In the genomic region with DNA sequence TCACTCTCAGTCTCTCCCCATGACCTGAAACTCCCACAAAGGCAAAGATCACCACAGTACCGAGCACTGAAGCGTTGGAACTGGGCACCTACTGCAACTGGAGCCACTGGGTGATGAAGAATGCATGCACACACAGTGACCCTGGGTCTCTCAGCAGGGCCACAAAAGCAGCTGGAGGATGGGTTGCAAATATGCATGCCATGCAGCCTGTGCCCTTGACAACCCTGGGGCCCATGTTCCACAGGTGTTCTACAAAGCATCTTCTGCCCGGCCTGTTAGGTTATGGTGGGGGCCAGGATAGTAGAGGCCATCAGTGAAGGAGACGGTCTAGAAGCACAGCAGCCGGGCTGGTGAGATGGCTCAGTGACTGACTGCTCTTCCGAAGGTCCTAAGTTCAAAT, we compare ENCODE assay signal across 14 mouse cellular contexts. TPM values are rescaled to one million over a fixed set of nuclear protein-coding genes. Genes with fewer than 3 reads are reported as not detected.
A peak's percentile ranks its signal among the peaks of the same experiment; 100 is the strongest.
DNase-seq lines count a peak whose midpoint lies in the region; TF ChIP-seq lines count a peak whose summit lies in the region.
"Had no signal": no experiment of that assay in that cellular context is flagged by ENCODE, and none has a peak within 500 bp of the region (broad histone marks: within the 10 kb centered on the region; RNA-seq: fewer than 3 reads in every experiment).

No protein-coding gene starts in this region.

- TF ChIP-seq POLR2A in small intestine, adult 2 months (IDR thresholded peaks at IDR 0.05; ENCODE audit: low read depth, low read length): no peak

- no peak for TF ChIP-seq CTCF in small intestine, adult 2 months (IDR thresholded peaks at IDR 0.05; ENCODE audit: extremely low read depth, insufficient read length, insufficient replicate concordance, low read depth, low read length)

- no peaks in the 10 kb centered on the region for H3K27me3 ChIP-seq in small intestine, adult 2 months (ENCODE audit: control insufficient read depth, insufficient read depth, low read length)
- H3K27me3 ChIP-seq: forebrain, embryonic 13.5 days; hindbrain, embryonic 12.5 days; hindbrain, embryonic 15.5 days had no signal

- H3K27ac ChIP-seq in small intestine, adult 2 months (ENCODE audit: insufficient read depth, low read depth, low read length): peak overlapping the region; percentile 90
- H3K27ac ChIP-seq: forebrain, embryonic 10.5 days; forebrain, embryonic 13.5 days; hindbrain, embryonic 12.5 days; hindbrain, embryonic 15.5 days had no signal

- WGBS in small intestine, adult 2 months: 82% methylated on average over 6 of the region's 6 CpGs

- peaks cover 56% of the 10 kb centered on the region for H3K4me1 ChIP-seq in small intestine, adult 2 months (ENCODE audit: control insufficient read depth, insufficient read depth, insufficient read length, low read length)

- DNase-seq in cerebellum, adult 8-10 months: peak; percentile 37
- DNase-seq in cerebellum, adult 18-20 months: no peak
- peak; percentile 85 for DNase-seq in heart, adult 11 months
- DNase-seq in heart, adult 18-20 months: no peak
- no peak for DNase-seq in right cerebral cortex, postnatal 4 days
- DNase-seq: adrenal gland, adult 2 months; cerebellum, adult 11 months; gastrocnemius, postnatal 14 days had no signal

- H3K36me3 ChIP-seq in small intestine, adult 2 months (ENCODE audit: control insufficient read depth, insufficient read depth, low read length): peaks cover 40% of the 10 kb centered on the region

- H3K4me3 ChIP-seq in small intestine, adult 2 months (ENCODE audit: low read depth, low read length): no peak overlapping the region
- H3K4me3 ChIP-seq: forebrain, embryonic 10.5 days; forebrain, embryonic 13.5 days; hindbrain, embryonic 12.5 days; hindbrain, embryonic 15.5 days had no signal

RNA-seq across cellular contexts. Expression of a gene that starts 4.9 kb away (rescaled TPM):
- 10 to 100 TPM; 72.0 to 72.3 TPM for total RNA-seq in heart, adult 18-20 months (2021)
- 50.5 and 116 TPM in 2 replicates for polyA plus RNA-seq in small intestine, adult 2 months (2012; rRNA removed)

RNA-seq across cellular contexts. Expression of a gene that starts 5.1 kb away (rescaled TPM):
- total RNA-seq in heart, adult 18-20 months (2021): 10 to 100 TPM; 13.1 to 16.4 TPM
- 25.4 and 54.9 TPM in 2 replicates for polyA plus RNA-seq in small intestine, adult 2 months (2012; rRNA removed)

RNA-seq across cellular contexts. Expression of a gene that starts 50.4 kb away (rescaled TPM):
- total RNA-seq in heart, adult 18-20 months (2021): 1 to 10 TPM; 1.2 to 2.1 TPM
- 12.1 and 13.2 TPM in 2 replicates for polyA plus RNA-seq in small intestine, adult 2 months (2012; rRNA removed)
- total RNA-seq: hematopoietic stem cell, adult 5-6 weeks had no signal

Comparison
In these comparisons a context has a peak if more than half of its experiments do, and no peak if none do; other contexts are left out.
1. DNase-seq: peak in cerebellum, adult 8-10 months (single experiment) and heart, adult 11 months (single experiment); none in cerebellum, adult 18-20 months (0 of 2), heart, adult 18-20 months (0 of 2) and right cerebral cortex, postnatal 4 days (single experiment).